Mouse (Mus musculus): ENCODE measurements around the gene Coasy. TPM values are rescaled to one million over a fixed set of nuclear protein-coding genes. Genes with fewer than 3 reads are reported as not detected.
A peak's percentile ranks its signal among the peaks of the same experiment; 100 is the strongest.

Coasy gene
- polyA plus RNA-seq, 1 experiment from 2014 or later: 42.4 TPM

DNA sequence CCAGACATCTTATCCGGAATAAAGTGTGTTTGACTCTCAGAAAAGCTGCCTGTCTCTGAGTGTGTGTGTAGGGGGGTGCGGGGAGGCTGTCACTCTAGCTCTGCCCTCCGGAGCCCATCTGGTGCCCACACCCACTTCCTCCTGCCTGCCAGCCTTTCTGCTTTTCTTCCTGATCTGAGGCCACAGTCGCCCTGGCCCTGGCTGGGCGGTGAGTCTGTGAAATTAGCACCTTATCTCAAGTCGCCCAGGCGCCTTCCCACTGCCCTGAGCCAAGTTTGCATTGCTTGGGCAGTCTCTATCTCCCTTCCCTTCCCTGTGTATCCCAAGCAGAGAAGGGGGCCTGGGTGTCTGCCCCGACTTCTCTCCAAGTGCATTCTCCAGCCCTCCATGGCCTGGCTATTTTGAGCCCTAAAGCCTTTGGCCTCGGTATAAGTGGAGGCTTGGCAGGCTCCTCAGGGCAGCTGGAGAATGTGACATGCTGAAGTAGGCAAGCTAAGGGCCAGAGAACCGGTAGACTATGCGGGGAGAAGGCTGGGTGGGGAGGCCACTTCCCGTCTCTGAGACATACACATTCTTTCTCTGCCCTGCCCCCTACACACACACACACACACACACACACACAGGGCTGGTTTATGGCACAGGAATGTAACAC, 18.6 kb upstream of the Coasy start:
- H3K4me2 ChIP-seq: no peak overlapping the region
- 59% methylated on average over 12 of the region's 12 CpGs for WGBS
- no peak overlapping the region for H3K9ac ChIP-seq
- H3K36me3 ChIP-seq: peaks cover 26% of the 10 kb centered on the region
- peak overlapping the region; percentile 64 for H3K27ac ChIP-seq (replicated peaks)
- peaks cover 12% of the 10 kb centered on the region for H3K4me1 ChIP-seq (replicated peaks)
- H3K9me3 ChIP-seq: no peaks in the 10 kb centered on the region
- H3K4me3 ChIP-seq: no peak overlapping the region
- no peak; the same call in 1 of the 2 replicates for ATAC-seq (ENCODE audit: low FRiP score, low read depth)
- H3K27me3 ChIP-seq: no peaks in the 10 kb centered on the region

- Histone ChIP-seq H3K4me1 (replicated peaks) (peaks cover 16% of the 10 kb centered on the region), H3K4me2 (no peak overlapping the region), H3K27ac (replicated peaks) (peak overlapping the region; percentile 64), H3K27me3 (no peaks in the 10 kb centered on the region), H3K4me3 (no peak overlapping the region), H3K9ac (no peak overlapping the region), H3K9me3 (no peaks in the 10 kb centered on the region), H3K36me3 (peaks cover 22% of the 10 kb centered on the region)
- ATAC-seq (ENCODE audit: low FRiP score, low read depth): no peak
- WGBS: 85% methylated on average over 4 of the region's 4 CpGs
Observed at GRCm38 (mm10) chr11:101064462-101064861, 17.9 kb upstream of the Coasy start.

DNA sequence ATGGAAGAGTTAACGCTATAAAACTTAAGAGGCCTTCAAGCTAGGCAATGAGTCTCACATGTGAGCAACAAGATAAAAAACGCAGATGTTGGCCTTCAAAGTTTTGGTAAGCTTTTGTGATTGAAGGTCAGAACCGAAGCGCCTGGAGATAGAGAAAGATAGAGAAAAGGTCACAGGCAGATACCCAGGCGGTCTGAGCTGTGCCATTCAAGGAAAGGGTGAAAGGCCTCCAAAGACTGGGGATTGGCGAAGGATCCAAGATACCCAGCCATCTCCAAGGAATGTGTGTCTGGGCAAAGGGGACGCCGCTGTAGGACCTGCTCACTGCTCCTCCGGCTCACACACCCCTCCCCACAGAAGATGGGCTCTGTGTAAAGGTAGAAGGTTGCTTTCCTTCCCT, 17.4 kb upstream of the Coasy start:
- peaks cover 19% of the 10 kb centered on the region for H3K4me1 ChIP-seq (replicated peaks)
- 91% methylated on average over 9 of the region's 9 CpGs for WGBS
- peaks cover 20% of the 10 kb centered on the region for H3K36me3 ChIP-seq
- no peak overlapping the region for H3K9ac ChIP-seq
- no peaks in the 10 kb centered on the region for H3K9me3 ChIP-seq
- no peak for ATAC-seq (ENCODE audit: low FRiP score, low read depth)
- H3K4me3 ChIP-seq: no peak overlapping the region
- H3K27ac ChIP-seq (replicated peaks): no peak overlapping the region; the same call in 1 of the 2 replicates
- no peak overlapping the region for H3K4me2 ChIP-seq
- no peaks in the 10 kb centered on the region for H3K27me3 ChIP-seq

GRCm38 (mm10) chr11:101066549-101067412, 15.6 kb upstream of the Coasy start:
- no peak for ATAC-seq (ENCODE audit: low FRiP score, low read depth)
- Histone ChIP-seq H3K9me3 (no peaks in the 10 kb centered on the region), H3K27me3 (no peaks in the 10 kb centered on the region), H3K27ac (replicated peaks) (peak overlapping the region; percentile 46; the same call in 1 of the 2 replicates), H3K36me3 (peaks cover 14% of the 10 kb centered on the region), H3K4me1 (replicated peaks) (peaks cover 28% of the 10 kb centered on the region), H3K9ac (no peak overlapping the region), H3K4me2 (peak overlapping the region; percentile 56), H3K4me3 (peak overlapping the region; percentile 26)
- 22% methylated on average over 18 of the region's 18 CpGs for WGBS

DNA sequence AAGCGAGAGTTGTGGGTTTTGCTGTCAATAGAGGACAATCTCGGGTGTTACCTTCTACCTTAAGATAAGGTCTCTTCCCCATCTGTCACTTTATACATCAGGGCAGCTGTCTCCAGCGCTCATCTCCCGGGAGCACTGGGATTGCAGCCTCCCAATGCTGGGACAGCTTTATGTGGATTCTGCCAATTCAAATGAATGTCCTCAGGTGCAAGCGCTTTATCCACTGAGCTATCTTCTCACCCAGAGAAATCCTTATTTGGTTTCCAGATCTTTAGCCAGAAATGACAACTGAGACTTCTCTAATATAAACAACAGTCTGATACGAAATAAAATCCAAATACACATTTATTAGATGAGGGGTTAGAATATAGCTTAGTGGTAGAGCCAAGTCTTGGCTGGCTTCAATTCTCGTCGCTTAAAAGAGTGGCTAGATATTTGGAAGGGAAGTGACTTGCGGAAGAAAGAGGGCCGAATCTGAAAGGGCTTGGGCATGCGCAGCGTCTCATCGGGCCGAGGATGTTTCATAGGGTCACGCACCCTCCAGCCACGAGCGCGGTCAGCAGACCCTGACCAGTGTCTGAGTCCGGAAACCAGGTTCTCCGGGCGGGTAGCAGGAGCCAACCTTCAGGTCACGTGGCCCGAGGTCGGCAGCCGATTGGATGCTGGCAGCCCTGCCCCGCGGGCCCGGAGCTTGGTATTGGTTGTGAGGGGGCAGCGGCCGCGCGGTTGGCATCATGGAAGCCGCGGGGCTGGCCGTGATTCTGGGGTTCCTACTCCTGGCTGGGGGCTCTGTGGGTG, 12.8 kb upstream of the Coasy start, which contains the start of gene Naglu:
Naglu (plus strand) TSS at position 622 of the 798 bp plus-strand sequence.
- H3K9ac ChIP-seq: peak within 1 kb of the TSS; percentile 66
- peak within 1 kb of the TSS; percentile 85 for H3K27ac ChIP-seq (replicated peaks)
- ATAC-seq (ENCODE audit: low FRiP score, low read depth): peak; percentile 89
- WGBS: 4% methylated on average over 35 of the region's 35 CpGs
- H3K4me2 ChIP-seq: peak within 1 kb of the TSS; percentile 77
- peaks cover 24% of the 10 kb centered on the region for H3K4me1 ChIP-seq (replicated peaks)
- no peaks in the 10 kb centered on the region for H3K9me3 ChIP-seq
- H3K4me3 ChIP-seq: peak within 1 kb of the TSS; percentile 80
- H3K27me3 ChIP-seq: no peaks in the 10 kb centered on the region
- no peaks in the 10 kb centered on the region for H3K36me3 ChIP-seq

- H3K9me3 ChIP-seq: no peaks in the 10 kb centered on the region
- peak overlapping the region; percentile 80 for H3K4me3 ChIP-seq
- H3K4me2 ChIP-seq: peak overlapping the region; percentile 77
- no peaks in the 10 kb centered on the region for H3K36me3 ChIP-seq
- H3K9ac ChIP-seq: peak overlapping the region; percentile 66
- under 1% methylated on average over 36 of the region's 36 CpGs for WGBS
- H3K27me3 ChIP-seq: no peaks in the 10 kb centered on the region
- peak; percentile 74 for ATAC-seq (ENCODE audit: low FRiP score, low read depth)
- peaks cover 24% of the 10 kb centered on the region for H3K4me1 ChIP-seq (replicated peaks)
- peak overlapping the region; percentile 85 for H3K27ac ChIP-seq (replicated peaks)
Observed at GRCm38 (mm10) chr11:101070189-101070527, 12.2 kb upstream of the Coasy start.

- Histone ChIP-seq H3K27ac (replicated peaks) (no peak overlapping the region), H3K4me1 (replicated peaks) (peaks cover 24% of the 10 kb centered on the region), H3K9me3 (no peaks in the 10 kb centered on the region), H3K9ac (peak overlapping the region; percentile 66; the same call in 1 of the 2 replicates), H3K4me2 (peak overlapping the region; percentile 77), H3K4me3 (peak overlapping the region; percentile 80; the same call in 1 of the 2 replicates), H3K36me3 (no peaks in the 10 kb centered on the region), H3K27me3 (no peaks in the 10 kb centered on the region)
- ATAC-seq (ENCODE audit: low FRiP score, low read depth): peak; percentile 9; the same call in 1 of the 2 replicates
- WGBS: 64% methylated on average over 6 of the region's 6 CpGs
Observed at GRCm38 (mm10) chr11:101070987-101071386, 11.4 kb upstream of the Coasy start.

GRCm38 (mm10) chr11:101071810-101072428, 10.4 kb upstream of the Coasy start:
- Histone ChIP-seq H3K9me3 (no peaks in the 10 kb centered on the region), H3K9ac (no peak overlapping the region), H3K27ac (replicated peaks) (no peak overlapping the region), H3K36me3 (no peaks in the 10 kb centered on the region), H3K4me2 (no peak overlapping the region), H3K27me3 (peaks cover 3% of the 10 kb centered on the region), H3K4me3 (no peak overlapping the region), H3K4me1 (replicated peaks) (peaks cover 20% of the 10 kb centered on the region)
- ATAC-seq (ENCODE audit: low FRiP score, low read depth): no peak
- WGBS: 82% methylated on average over 14 of the region's 14 CpGs

GRCm38 (mm10) chr11:101078121-101078520, 4.2 kb upstream of the Coasy start, which contains the start of gene Hsd17b1:
Gene Hsd17b1, plus strand, starts transcription at chr11:101078411.
- Histone ChIP-seq H3K4me2 (no peak within 1 kb of the TSS), H3K4me1 (replicated peaks) (peaks cover 20% of the 10 kb centered on the region), H3K27me3 (peaks cover 43% of the 10 kb centered on the region), H3K9me3 (no peaks in the 10 kb centered on the region), H3K4me3 (no peak within 1 kb of the TSS), H3K36me3 (no peaks in the 10 kb centered on the region), H3K9ac (no peak within 1 kb of the TSS), H3K27ac (replicated peaks) (no peak within 1 kb of the TSS)
- WGBS: 72% methylated on average over 9 of the region's 9 CpGs
- ATAC-seq (ENCODE audit: low FRiP score, low read depth): no peak

DNA sequence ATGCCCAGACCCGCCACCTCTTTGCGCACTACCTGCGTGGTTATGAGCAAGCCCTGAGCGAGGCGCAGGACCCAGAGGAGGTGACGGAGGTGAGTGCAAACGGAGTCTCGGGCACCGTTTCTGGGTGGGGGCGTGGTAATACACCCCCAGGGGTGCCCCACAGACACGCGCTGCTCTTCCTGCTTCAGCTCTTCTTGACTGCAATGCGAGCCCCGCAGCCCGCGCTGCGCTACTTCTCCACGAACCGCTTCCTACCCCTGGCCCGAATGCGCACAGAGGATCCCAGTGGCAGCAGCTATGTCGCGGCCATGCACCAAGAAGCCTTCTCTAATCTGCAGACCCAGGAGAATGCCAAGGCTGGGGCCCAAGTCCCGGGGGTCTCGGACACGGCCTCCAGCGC, 2.6 kb upstream of the Coasy start:
- peaks cover 43% of the 10 kb centered on the region for H3K27me3 ChIP-seq
- peak overlapping the region; percentile 31 for H3K4me2 ChIP-seq
- 4% methylated on average over 27 of the region's 27 CpGs for WGBS
- no peaks in the 10 kb centered on the region for H3K9me3 ChIP-seq
- 0 out of 2 replicates have a peak overlapping the region, but pooled peaks have one; percentile 7 for H3K4me3 ChIP-seq
- no peaks in the 10 kb centered on the region for H3K36me3 ChIP-seq
- no peak for ATAC-seq (ENCODE audit: low FRiP score, low read depth)
- no peak overlapping the region for H3K27ac ChIP-seq (replicated peaks)
- H3K9ac ChIP-seq: no peak overlapping the region
- peaks cover 31% of the 10 kb centered on the region for H3K4me1 ChIP-seq (replicated peaks)

DNA sequence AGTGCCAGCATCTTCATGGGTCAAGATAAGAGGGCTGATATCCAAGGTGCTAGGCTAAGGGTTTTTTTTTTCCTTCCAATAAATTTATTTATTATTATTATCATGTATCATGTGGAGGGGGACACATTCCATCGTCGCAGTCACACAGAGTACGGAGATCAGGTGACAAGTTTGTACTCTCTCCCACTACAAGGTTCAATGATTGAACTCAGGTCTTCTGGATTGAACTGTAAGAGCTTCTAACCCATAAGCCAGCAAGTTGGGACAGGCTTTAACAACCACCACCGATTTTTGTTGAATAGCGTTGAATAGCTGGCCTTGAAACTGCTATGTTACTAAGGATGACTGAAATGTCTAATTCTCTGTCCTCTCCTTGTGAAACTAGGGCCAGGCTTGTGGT, 1.9 kb upstream of the Coasy start:
- Histone ChIP-seq H3K9me3 (no peaks in the 10 kb centered on the region), H3K9ac (no peak overlapping the region), H3K36me3 (no peaks in the 10 kb centered on the region), H3K27ac (replicated peaks) (no peak overlapping the region), H3K4me2 (no peak overlapping the region), H3K4me3 (no peak overlapping the region), H3K27me3 (peaks cover 43% of the 10 kb centered on the region), H3K4me1 (replicated peaks) (peaks cover 31% of the 10 kb centered on the region)
- ATAC-seq (ENCODE audit: low FRiP score, low read depth): no peak
- WGBS: 60% methylated on average over 5 of the region's 5 CpGs

Data from hindbrain, embryonic 15.5 days (tissue).